Mouse (Mus musculus): ENCODE data around the gene Mogs. TPM values are rescaled to one million over a fixed set of nuclear protein-coding genes. Genes with fewer than 3 reads are reported as not detected.

Gene Mogs
- polyA plus RNA-seq, 1 experiment = 45.6 TPM

GRCm38 (mm10) chr6:83095968-83096367 is 19.3 kb upstream of the Mogs start:
- peaks cover 4% of the 10 kb centered on the region; the same call in 1 of the 2 replicates for H3K4me1 ChIP-seq (ENCODE audit: control insufficient read depth, insufficient read depth, insufficient read length, low read length)
- no peak for TF ChIP-seq POLR2A (IDR thresholded peaks at IDR 0.05; ENCODE audit: low read depth, low read length)
- no peak for TF ChIP-seq CTCF (IDR thresholded peaks at IDR 0.05; ENCODE audit: extremely low read depth, insufficient read length, insufficient replicate concordance, low read depth, low read length)
- no peaks in the 10 kb centered on the region for H3K36me3 ChIP-seq (ENCODE audit: control insufficient read depth, insufficient read depth, low read length)
- no peak overlapping the region for H3K4me3 ChIP-seq (ENCODE audit: low read depth, low read length)
- H3K27me3 ChIP-seq (ENCODE audit: control insufficient read depth, insufficient read depth, low read length) = no peaks in the 10 kb centered on the region
- 77% methylated on average over 6 of the region's 6 CpGs for WGBS
- H3K27ac ChIP-seq (ENCODE audit: insufficient read depth, low read depth, low read length) = no peak overlapping the region

- TF ChIP-seq POLR2A (IDR thresholded peaks at IDR 0.05; ENCODE audit: low read depth, low read length) = no peak
- no peak for TF ChIP-seq CTCF (IDR thresholded peaks at IDR 0.05; ENCODE audit: extremely low read depth, insufficient read length, insufficient replicate concordance, low read depth, low read length)
- H3K36me3 ChIP-seq (ENCODE audit: control insufficient read depth, insufficient read depth, low read length) = no peaks in the 10 kb centered on the region
- 31% methylated on average over 2 of the region's 2 CpGs for WGBS
- no peak overlapping the region for H3K4me3 ChIP-seq (ENCODE audit: low read depth, low read length)
- H3K27ac ChIP-seq (ENCODE audit: insufficient read depth, low read depth, low read length) = no peak overlapping the region; the same call in 1 of the 2 replicates
- H3K27me3 ChIP-seq (ENCODE audit: control insufficient read depth, insufficient read depth, low read length) = no peaks in the 10 kb centered on the region
- peaks cover 11% of the 10 kb centered on the region for H3K4me1 ChIP-seq (ENCODE audit: control insufficient read depth, insufficient read depth, insufficient read length, low read length)
Measured at GRCm38 (mm10) chr6:83098411-83098810, 16.9 kb upstream of the Mogs start.

- WGBS = under 1% methylated on average over 25 of the region's 25 CpGs
- H3K27me3 ChIP-seq (ENCODE audit: control insufficient read depth, insufficient read depth, low read length) = no peaks in the 10 kb centered on the region
- H3K4me3 ChIP-seq (ENCODE audit: low read depth, low read length) = peak within 1 kb of the TSS; percentile 86
- TF ChIP-seq POLR2A (IDR thresholded peaks at IDR 0.05; ENCODE audit: low read depth, low read length) = peak; percentile 47; the same call in 1 of the 2 replicates
- peak; percentile 53; the same call in 1 of the 2 replicates for TF ChIP-seq CTCF (IDR thresholded peaks at IDR 0.05; ENCODE audit: extremely low read depth, insufficient read length, insufficient replicate concordance, low read depth, low read length)
- H3K27ac ChIP-seq (ENCODE audit: insufficient read depth, low read depth, low read length) = peak within 1 kb of the TSS; percentile 77
- peaks cover 2% of the 10 kb centered on the region; the same call in 1 of the 2 replicates for H3K36me3 ChIP-seq (ENCODE audit: control insufficient read depth, insufficient read depth, low read length)
- peaks cover 13% of the 10 kb centered on the region for H3K4me1 ChIP-seq (ENCODE audit: control insufficient read depth, insufficient read depth, insufficient read length, low read length)
Measured at GRCm38 (mm10) chr6:83101316-83101687, 14.0 kb upstream of the Mogs start, which contains the start of the genes Ccdc142 and Gm42688. Ccdc142 (plus strand) TSS chr6:83101601. Gm42688 (plus strand) TSS chr6:83101617.

- Histone ChIP-seq H3K4me1 (ENCODE audit: control insufficient read depth, insufficient read depth, insufficient read length, low read length) (peaks cover 13% of the 10 kb centered on the region), H3K4me3 (ENCODE audit: low read depth, low read length) (peak overlapping the region; percentile 86), H3K27ac (ENCODE audit: insufficient read depth, low read depth, low read length) (peak overlapping the region; percentile 77), H3K27me3 (ENCODE audit: control insufficient read depth, insufficient read depth, low read length) (no peaks in the 10 kb centered on the region), H3K36me3 (ENCODE audit: control insufficient read depth, insufficient read depth, low read length) (peaks cover 3% of the 10 kb centered on the region; the same call in 1 of the 2 replicates)
- under 1% methylated on average over 73 of the region's 74 CpGs for WGBS
- peak; percentile 31; the same call in 1 of the 2 replicates for TF ChIP-seq POLR2A (IDR thresholded peaks at IDR 0.05; ENCODE audit: low read depth, low read length)
- TF ChIP-seq CTCF (IDR thresholded peaks at IDR 0.05; ENCODE audit: extremely low read depth, insufficient read length, insufficient replicate concordance, low read depth, low read length) = peak; percentile 31; the same call in 1 of the 2 replicates
Measured at GRCm38 (mm10) chr6:83101688-83102556, 13.4 kb upstream of the Mogs start.

- Histone ChIP-seq H3K36me3 (ENCODE audit: control insufficient read depth, insufficient read depth, low read length) (peaks cover 5% of the 10 kb centered on the region; the same call in 1 of the 2 replicates), H3K4me1 (ENCODE audit: control insufficient read depth, insufficient read depth, insufficient read length, low read length) (peaks cover 19% of the 10 kb centered on the region), H3K4me3 (ENCODE audit: low read depth, low read length) (peak overlapping the region; percentile 86), H3K27ac (ENCODE audit: insufficient read depth, low read depth, low read length) (peak overlapping the region; percentile 77), H3K27me3 (ENCODE audit: control insufficient read depth, insufficient read depth, low read length) (no peaks in the 10 kb centered on the region)
- TF ChIP-seq POLR2A (IDR thresholded peaks at IDR 0.05; ENCODE audit: low read depth, low read length) = peak; percentile 8; the same call in 1 of the 2 replicates
- peak; percentile 7; the same call in 1 of the 2 replicates for TF ChIP-seq CTCF (IDR thresholded peaks at IDR 0.05; ENCODE audit: extremely low read depth, insufficient read length, insufficient replicate concordance, low read depth, low read length)
- 44% methylated on average over 11 of the region's 11 CpGs for WGBS
Measured at GRCm38 (mm10) chr6:83103130-83103650, 12.1 kb upstream of the Mogs start.

- 86% methylated on average over 4 of the region's 4 CpGs for WGBS
- Histone ChIP-seq H3K27me3 (ENCODE audit: control insufficient read depth, insufficient read depth, low read length) (no peaks in the 10 kb centered on the region), H3K36me3 (ENCODE audit: control insufficient read depth, insufficient read depth, low read length) (peaks cover 5% of the 10 kb centered on the region; the same call in 1 of the 2 replicates), H3K4me1 (ENCODE audit: control insufficient read depth, insufficient read depth, insufficient read length, low read length) (peaks cover 19% of the 10 kb centered on the region), H3K4me3 (ENCODE audit: low read depth, low read length) (no peak overlapping the region), H3K27ac (ENCODE audit: insufficient read depth, low read depth, low read length) (no peak overlapping the region)
- TF ChIP-seq CTCF (IDR thresholded peaks at IDR 0.05; ENCODE audit: extremely low read depth, insufficient read length, insufficient replicate concordance, low read depth, low read length) (no peak), POLR2A (IDR thresholded peaks at IDR 0.05; ENCODE audit: low read depth, low read length) (no peak)
Measured at GRCm38 (mm10) chr6:83104158-83104557, 11.1 kb upstream of the Mogs start.
